Mouse (Mus musculus) neutrophil, adult 5-6 weeks (primary cell): ENCODE data around the gene Erp29. TPM values are rescaled to one million over a fixed set of nuclear protein-coding genes. Genes with fewer than 3 reads are reported as not detected.

ENCODE experiments used
- ATAC-seq: fragments of 151-379, 151-347 bp; 2 replicates; pipeline ENCODE4 v1.8.0; 2017; ENCODE audit warnings: mild to moderate bottlenecking, moderate TSS enrichment; ENCODE audit not compliant: insufficient number of reproducible peaks, poor library complexity, low FRiP score, severe bottlenecking; ENCODE audit errors: extremely low read depth
- total RNA-seq: library from RNA; stranded (forward); fragments of 200-1000 nt; gene quantifications from 2 replicates; pipeline ENCODE4 v1.2.3, GENCODE M21; 2017

Gene Erp29
- total RNA-seq, 1 experiment from 2014 or later, result 362 TPM

GRCm38 (mm10) chr5:121451644-121452025, 671 bp downstream of the Erp29 start, which contains the start of gene Tmem116:
Gene Tmem116 (plus strand): TSS chr5:121451893.
- no peak for ATAC-seq

GRCm38 (mm10) chr5:121451203-121451602, 1.1 kb downstream of the Erp29 start:
- peak; percentile 51 for ATAC-seq

- ATAC-seq, result no peak
These were observed 1.8 kb downstream of the Erp29 start for GRCm38 (mm10) chr5:121450476-121450875.

GRCm38 (mm10) chr5:121449976-121450375, 2.3 kb downstream of the Erp29 start:
- peak; percentile 41 for ATAC-seq

- no peak for ATAC-seq
These were observed 3.9 kb downstream of the Erp29 start for GRCm38 (mm10) chr5:121448450-121448849.

GRCm38 (mm10) chr5:121444870-121445269, 7.4 kb downstream of the Erp29 start:
- no peak for ATAC-seq

- no peak; the same call in 1 of the 2 replicates for ATAC-seq
These were observed 8.8 kb downstream of the Erp29 start for GRCm38 (mm10) chr5:121443548-121443947.

GRCm38 (mm10) chr5:121438756-121439155, 13.6 kb downstream of the Erp29 start:
- no peak for ATAC-seq

- no peak for ATAC-seq
These were observed 14.2 kb downstream of the Erp29 start for GRCm38 (mm10) chr5:121438131-121438530.

- ATAC-seq, result no peak
These were observed 23.4 kb downstream of the Erp29 start for GRCm38 (mm10) chr5:121428954-121429353.

- ATAC-seq, result no peak
These were observed 29.0 kb downstream of the Erp29 start for GRCm38 (mm10) chr5:121423297-121423696.

- no peak for ATAC-seq
These were observed 29.5 kb downstream of the Erp29 start for GRCm38 (mm10) chr5:121422787-121423186.

- ATAC-seq, result no peak
These were observed 31.6 kb downstream of the Erp29 start for GRCm38 (mm10) chr5:121420721-121421120.

- ATAC-seq, result no peak
These were observed 41.3 kb downstream of the Erp29 start for GRCm38 (mm10) chr5:121410975-121411374.

GRCm38 (mm10) chr5:121407856-121408255, 44.5 kb downstream of the Erp29 start:
- no peak for ATAC-seq

- ATAC-seq, result no peak
These were observed 51.5 kb downstream of the Erp29 start for GRCm38 (mm10) chr5:121400849-121401248.

GRCm38 (mm10) chr5:121400064-121400463, 52.2 kb downstream of the Erp29 start:
- ATAC-seq, result no peak

GRCm38 (mm10) chr5:121399540-121399939, 52.8 kb downstream of the Erp29 start:
- no peak for ATAC-seq

GRCm38 (mm10) chr5:121398965-121399462, 53.3 kb downstream of the Erp29 start:
- ATAC-seq, result no peak

GRCm38 (mm10) chr5:121398146-121398964, 54.0 kb downstream of the Erp29 start:
- ATAC-seq, result 0 out of 2 replicates have a peak, but pooled peaks have one; percentile 2
